Mouse (Mus musculus) thymus, postnatal 36 days (tissue): ENCODE data around the gene C1qtnf9.

Source experiments
- DNase-seq, 2 experiments: peaks; one replicate each; pipeline ENCODE4 v3.0.0; 2022; ENCODE audit warnings: mixed read lengths in 2 of 2

C1qtnf9 gene

GRCm38 (mm10) chr14:60790103-60790502 lies 22.2 kb downstream of the C1qtnf9 start:
- peak; percentile 32 to 50 for DNase-seq

- no peak for DNase-seq
Observed at GRCm38 (mm10) chr14:60796600-60797322, 28.8 kb downstream of the C1qtnf9 start.

GRCm38 (mm10) chr14:60797596-60797995 lies 29.7 kb downstream of the C1qtnf9 start:
- DNase-seq: no peak

GRCm38 (mm10) chr14:60798721-60799120 lies 30.8 kb downstream of the C1qtnf9 start:
- DNase-seq: no peak

- DNase-seq: no peak
Observed at GRCm38 (mm10) chr14:60799762-60800728, 32.1 kb downstream of the C1qtnf9 start.

- no peak for DNase-seq
Observed at GRCm38 (mm10) chr14:60802026-60802425, 34.1 kb downstream of the C1qtnf9 start.

- no peak for DNase-seq
Observed at GRCm38 (mm10) chr14:60804978-60805377, 37.0 kb downstream of the C1qtnf9 start.

- no peak for DNase-seq
Observed at GRCm38 (mm10) chr14:60805871-60806270, 37.9 kb downstream of the C1qtnf9 start.

GRCm38 (mm10) chr14:60806891-60807344 lies 39.0 kb downstream of the C1qtnf9 start:
- no peak for DNase-seq

- DNase-seq: no peak
Observed at GRCm38 (mm10) chr14:60809881-60810280, 41.9 kb downstream of the C1qtnf9 start.

GRCm38 (mm10) chr14:60811547-60811946 lies 43.6 kb downstream of the C1qtnf9 start:
- DNase-seq: no peak

GRCm38 (mm10) chr14:60815098-60815497 lies 47.2 kb downstream of the C1qtnf9 start:
- DNase-seq: no peak

- DNase-seq: no peak
Observed at GRCm38 (mm10) chr14:60818045-60818444, 50.1 kb downstream of the C1qtnf9 start.

- no peak for DNase-seq
Observed at GRCm38 (mm10) chr14:60830096-60830495, 62.2 kb downstream of the C1qtnf9 start.
